ENCODE assay signal across 8 mouse cellular contexts in the genomic region with DNA sequence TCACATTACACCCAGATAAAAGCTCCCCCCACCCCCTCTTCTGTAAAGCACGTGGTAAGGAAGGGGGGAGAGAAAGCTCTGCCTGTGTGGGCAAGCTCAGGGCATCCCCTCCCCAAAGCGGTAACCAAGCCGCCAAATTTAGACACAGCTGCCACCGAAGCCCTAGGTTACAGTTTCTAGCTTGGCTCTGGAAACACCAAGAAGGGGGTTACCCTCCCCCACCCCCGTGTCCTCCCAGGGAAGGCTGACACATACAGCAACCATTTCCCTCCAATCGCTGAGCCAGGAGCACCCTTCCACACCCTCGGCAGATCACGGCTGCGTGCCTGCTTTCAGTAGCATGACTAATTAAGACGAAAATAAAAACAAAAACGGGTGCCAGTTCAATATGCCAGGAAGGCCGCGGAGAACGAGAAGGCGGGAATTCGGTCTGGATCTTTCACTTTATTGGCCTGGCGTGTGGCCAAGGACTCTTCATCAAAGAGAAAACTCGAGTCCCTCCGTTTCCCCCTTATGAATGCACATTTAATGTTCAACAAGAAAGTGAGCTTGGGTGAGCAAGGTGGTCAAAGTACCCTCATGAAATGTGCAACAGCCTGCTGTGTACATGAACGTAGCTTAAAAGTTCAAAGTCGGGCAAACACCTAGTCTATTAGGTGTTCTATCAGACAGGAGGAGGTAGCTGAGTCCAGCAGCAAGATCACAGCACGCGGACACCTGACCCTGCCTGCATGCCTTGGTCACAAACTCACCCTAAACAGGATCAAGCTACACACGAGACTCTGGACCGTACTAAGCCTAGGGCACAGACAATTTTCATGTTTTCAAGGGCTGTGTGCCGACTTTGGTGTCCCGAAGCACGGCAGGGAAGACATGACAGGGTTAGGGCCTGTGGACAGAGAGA. TPM values are rescaled to one million over a fixed set of nuclear protein-coding genes. Genes with fewer than 3 reads are reported as not detected.
A peak's percentile ranks its signal among the peaks of the same experiment; 100 is the strongest.
DNase-seq lines count a peak whose midpoint lies in the region; ATAC-seq and TF ChIP-seq lines count a peak whose summit lies in the region.

No protein-coding gene starts in this region.

- H3K4me2 ChIP-seq in heart, embryonic 11.5 days: no peak overlapping the region
- H3K4me2 ChIP-seq in intestine, embryonic 15.5 days (replicated peaks): peak overlapping the region; percentile 38
- H3K4me2 ChIP-seq in myocyte (ENCODE audit: low read depth): peak overlapping the region; percentile 53

- ATAC-seq in heart, embryonic 11.5 days (replicated peaks; ENCODE audit: insufficient number of reproducible peaks, low FRiP score, low TSS enrichment): no peak
- peak; percentile 49 for ATAC-seq in intestine, embryonic 15.5 days
- no peak for ATAC-seq in monocyte, adult 5-6 weeks (replicated peaks; ENCODE audit: insufficient number of reproducible peaks, low FRiP score, low TSS enrichment, poor library complexity, severe bottlenecking)
- no peak for ATAC-seq in megakaryocyte, adult 5-6 weeks (ENCODE audit: poor library complexity, severe bottlenecking)

- H3K27ac ChIP-seq in heart, embryonic 11.5 days (ENCODE audit: low read depth, low read length): no peak overlapping the region; the same call in 1 of the 2 replicates
- H3K27ac ChIP-seq in cerebellum, adult 2 months (ENCODE audit: insufficient read depth, low read length): 0 out of 2 replicates have a peak overlapping the region, but pooled peaks have one; percentile 9
- H3K27ac ChIP-seq in intestine, embryonic 15.5 days: peak overlapping the region; percentile 82

- peak; percentile 54 to 57 for DNase-seq in heart, adult 18-20 months
- DNase-seq in 3134 (ENCODE audit: extremely low read depth, insufficient read length, low spot score): peak; percentile 86
- peak; percentile 59 to 72 for DNase-seq in cerebellum, adult 2 months

- H3K36me3 ChIP-seq in heart, embryonic 11.5 days (ENCODE audit: control insufficient read depth, insufficient read depth, low read length): no peaks in the 10 kb centered on the region
- H3K36me3 ChIP-seq in intestine, embryonic 15.5 days: no peaks in the 10 kb centered on the region
- H3K36me3 ChIP-seq in myocyte (ENCODE audit: control insufficient read depth, insufficient read depth): no peaks in the 10 kb centered on the region

- TF ChIP-seq CTCF in cerebellum, adult 2 months (IDR thresholded peaks at IDR 0.05; ENCODE audit: borderline replicate concordance, insufficient read depth, low read depth, low read length): no peak

- no peaks in the 10 kb centered on the region for H3K9me3 ChIP-seq in heart, embryonic 11.5 days (replicated peaks; ENCODE audit: control insufficient read depth, low read length)
- no peaks in the 10 kb centered on the region for H3K9me3 ChIP-seq in intestine, embryonic 15.5 days

- peaks cover 2% of the 10 kb centered on the region; the same call in 1 of the 2 replicates for H3K27me3 ChIP-seq in heart, embryonic 11.5 days (ENCODE audit: control insufficient read depth, insufficient read depth, low read length)
- no peaks in the 10 kb centered on the region for H3K27me3 ChIP-seq in cerebellum, adult 2 months (ENCODE audit: control insufficient read depth, insufficient read depth, low read length)
- no peaks in the 10 kb centered on the region for H3K27me3 ChIP-seq in intestine, embryonic 15.5 days (replicated peaks)
- H3K27me3 ChIP-seq in myocyte (ENCODE audit: control insufficient read depth, insufficient read depth, insufficient read length): no peaks in the 10 kb centered on the region

- no peaks in the 10 kb centered on the region for H3K79me2 ChIP-seq in myocyte (ENCODE audit: control insufficient read depth, insufficient read depth)

- no peak for TF ChIP-seq POLR2A in cerebellum, adult 2 months (IDR thresholded peaks at IDR 0.05; ENCODE audit: borderline replicate concordance, insufficient read depth, low read length)
- no peak for TF ChIP-seq POLR2A in myocyte (IDR thresholded peaks at IDR 0.05; ENCODE audit: insufficient read length, low read depth)

- peaks cover 7% of the 10 kb centered on the region for H3K4me1 ChIP-seq in heart, embryonic 11.5 days (ENCODE audit: control insufficient read depth, insufficient read depth, low read length)
- peaks cover 28% of the 10 kb centered on the region for H3K4me1 ChIP-seq in cerebellum, adult 2 months (ENCODE audit: control insufficient read depth, insufficient read depth, low read length)
- H3K4me1 ChIP-seq in intestine, embryonic 15.5 days (replicated peaks): peaks cover 27% of the 10 kb centered on the region

- H3K9ac ChIP-seq in heart, embryonic 11.5 days (ENCODE audit: low read depth, low read length): no peak overlapping the region
- no peak overlapping the region; the same call in 1 of the 2 replicates for H3K9ac ChIP-seq in intestine, embryonic 15.5 days

- H3ac ChIP-seq in myocyte (ENCODE audit: control insufficient read depth, insufficient read length): no peak overlapping the region

- no peak overlapping the region for H3K4me3 ChIP-seq in heart, embryonic 11.5 days (ENCODE audit: low read depth, low read length)
- H3K4me3 ChIP-seq in cerebellum, adult 2 months (replicated peaks; ENCODE audit: insufficient read depth, low read depth, low read length): peak overlapping the region; percentile 58
- H3K4me3 ChIP-seq in intestine, embryonic 15.5 days (replicated peaks): no peak overlapping the region
- no peak overlapping the region for H3K4me3 ChIP-seq in myocyte

- 68% methylated on average over 28 of the region's 28 CpGs for WGBS in heart, embryonic 11.5 days (ENCODE audit: insufficient replicate concordance)
- WGBS in cerebellum, adult 2 months: 24% methylated on average over 28 of the region's 28 CpGs
- WGBS in intestine, embryonic 15.5 days: 43% methylated on average over 28 of the region's 28 CpGs

TF ChIP-seq in myocyte, 11 proteins besides CTCF, POLR2A, EP300 and RAD21:
- TF ChIP-seq MAX (IDR thresholded peaks at IDR 0.05; ENCODE audit: low read depth) (no peak), TCF3 (IDR thresholded peaks at IDR 0.05; ENCODE audit: insufficient read length, low read depth) (no peak), MYOG (IDR thresholded peaks at IDR 0.05; ENCODE audit: control insufficient read depth in 1 of 3, insufficient read depth in 1 of 3, insufficient read length in 2 of 3, low read depth in 2 of 3) (peak in 2 of 3 experiments; percentile 2 to 69), REST (IDR thresholded peaks at IDR 0.05; ENCODE audit: insufficient read depth, insufficient read length) (no peak), POLR2AphosphoS2 (IDR thresholded peaks at IDR 0.05; ENCODE audit: insufficient read length, low read depth) (no peak), MYOD1 (IDR thresholded peaks at IDR 0.05; ENCODE audit: control insufficient read depth in 1 of 3, insufficient read length in 2 of 3, low read depth in 2 of 3) (peak in 1 of 3 experiments; percentile 61), USF1 (IDR thresholded peaks at IDR 0.05; ENCODE audit: low read depth) (peak; percentile 26)

RNA-seq across cellular contexts. Expression of a gene that starts 38.3 kb away (rescaled TPM):
- 10 to 100 TPM; 20.4 to 22.9 TPM for total RNA-seq in heart, adult 18-20 months (2021)
- 49.1 and 51.6 TPM in 2 replicates for polyA plus RNA-seq in heart, embryonic 11.5 days (2014; fragmentation: Nextera tagmentation; extraction: Ambion mirVana)
- polyA plus RNA-seq in cerebellum, adult 2 months (2012; rRNA removed): 22.3 and 23.9 TPM in 2 replicates
- 74.8 and 76.0 TPM in 2 replicates for polyA plus RNA-seq in intestine, embryonic 15.5 days (2015; fragmentation: Nextera tagmentation; extraction: Ambion mirVana)
- polyA plus RNA-seq in myocyte (2012; fragmentation: generic; extraction: Trizol): 21.1 TPM
- 67.3 to 111 TPM (median 88.1 TPM) in 3 replicates for total RNA-seq in monocyte, adult 5-6 weeks (2017)
- total RNA-seq in megakaryocyte, adult 5-6 weeks (2015): 9.4 and 9.7 TPM in 2 replicates
- 26.4 and 29.7 TPM in 2 replicates for total RNA-seq in megakaryocyte, adult 5-6 weeks (2017)
